ENCODE assay signal across 9 mouse cellular contexts in the genomic region with DNA sequence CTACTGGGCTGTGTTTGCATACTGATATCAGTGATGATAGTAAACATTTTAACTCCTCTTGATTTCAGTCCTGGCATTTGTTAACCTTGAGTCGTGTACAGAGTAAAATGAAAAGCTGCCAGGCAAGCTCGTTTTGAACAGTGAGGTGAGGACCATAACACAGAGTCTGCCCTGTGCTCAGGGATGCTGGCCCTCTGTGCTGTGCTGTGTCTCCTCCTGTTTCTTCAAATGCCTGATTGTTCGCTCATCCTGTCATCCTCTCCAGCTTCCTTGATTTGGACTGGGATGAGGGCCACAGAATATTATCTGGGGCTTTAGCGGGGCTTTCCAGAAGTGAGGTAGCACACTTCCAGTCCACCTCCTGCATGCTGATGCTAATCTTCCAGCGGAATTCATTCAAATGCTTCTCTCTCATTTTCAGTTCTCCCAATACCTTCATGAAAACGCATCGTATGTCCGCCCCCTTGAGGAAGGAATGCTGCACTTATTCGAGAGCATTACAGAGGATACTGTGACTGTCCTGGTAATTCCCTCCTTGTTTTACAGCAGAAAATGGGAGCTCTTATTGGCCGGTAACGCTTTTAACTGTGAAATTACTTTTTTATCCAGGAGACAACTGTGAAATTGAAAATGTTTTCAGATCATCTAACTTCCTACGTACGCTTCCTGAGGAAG. TPM values are rescaled to one million over a fixed set of nuclear protein-coding genes. Genes with fewer than 3 reads are reported as not detected.
DNase-seq lines count a peak whose midpoint lies in the region; ATAC-seq and TF ChIP-seq lines count a peak whose summit lies in the region.
"Had no signal": no experiment of that assay in that cellular context is flagged by ENCODE, and none has a peak within 500 bp of the region (broad histone marks: within the 10 kb centered on the region; RNA-seq: fewer than 3 reads in every experiment).

No protein-coding gene starts in this region.

- peaks cover 4% of the 10 kb centered on the region; the same call in 1 of the 2 replicates for H3K36me3 ChIP-seq in liver, adult 2 months (ENCODE audit: control insufficient read depth, insufficient read depth, low read length)
- 0 out of 2 replicates have a peak, but pooled peaks cover 2% of the 10 kb centered on the region for H3K36me3 ChIP-seq in liver, embryonic 11.5 days (ENCODE audit: control insufficient read depth, insufficient read depth, low read length)
- peaks cover 43% of the 10 kb centered on the region for H3K36me3 ChIP-seq in limb, embryonic 10.5 days
- H3K36me3 ChIP-seq in neural tube, embryonic 13.5 days: peaks cover 61% of the 10 kb centered on the region

- no peak overlapping the region for H3K4me2 ChIP-seq in liver, embryonic 11.5 days
- H3K4me2 ChIP-seq in neural tube, embryonic 13.5 days: no peak overlapping the region
- H3K4me2 ChIP-seq: limb, embryonic 12.5 days had no signal

- H3K4me3 ChIP-seq in liver, adult 2 months (ENCODE audit: insufficient read depth, low read depth, low read length): no peak overlapping the region
- H3K4me3 ChIP-seq in liver, embryonic 11.5 days (ENCODE audit: low read depth, low read length): no peak overlapping the region
- no peak overlapping the region for H3K4me3 ChIP-seq in gastrocnemius, adult 2 months
- H3K4me3 ChIP-seq in limb, embryonic 10.5 days: no peak overlapping the region
- no peak overlapping the region for H3K4me3 ChIP-seq in neural tube, embryonic 13.5 days
- H3K4me3 ChIP-seq: limb, embryonic 12.5 days had no signal

- 48% methylated on average over 13 of the region's 13 CpGs for WGBS in liver, adult 2 months
- WGBS in liver, embryonic 11.5 days: 45% methylated on average over 13 of the region's 13 CpGs
- WGBS in limb, embryonic 10.5 days: 43% methylated on average over 13 of the region's 13 CpGs
- WGBS in neural tube, embryonic 13.5 days: 36% methylated on average over 13 of the region's 13 CpGs

- TF ChIP-seq CTCF in liver, adult 2 months (IDR thresholded peaks at IDR 0.05; ENCODE audit: low read depth, low read length): peak; percentile 43; the same call in 1 of the 2 replicates
- TF ChIP-seq CTCF in gastrocnemius, adult 2 months (IDR thresholded peaks at IDR 0.05): peak; percentile 74

- intact Hi-C loops in gastrocnemius, adult 2 months (cut with DNase I): no loop called here

- DNase-seq in liver, adult 2 months (ENCODE audit: extremely low read depth, low read depth, low spot score): peak; percentile 60
- no peak for DNase-seq in liver, embryonic 11.5 days (ENCODE audit: low spot score)
- peak; percentile 65 to 74 for DNase-seq in cerebellum, postnatal 4 days (ENCODE audit: low spot score in 2 of 2)
- DNase-seq in gastrocnemius, adult 2 months: peak; percentile 73
- DNase-seq in kidney, adult 18-20 months: peak; percentile 86
- peak; percentile 75 for DNase-seq in limb, embryonic 10.5 days (ENCODE audit: low spot score)
- no peak for DNase-seq in T-cell, adult 2 months (ENCODE audit: low spot score)

- H3K27me3 ChIP-seq in liver, adult 2 months (ENCODE audit: control insufficient read depth, insufficient read depth, low read length): no peaks in the 10 kb centered on the region
- no peaks in the 10 kb centered on the region for H3K27me3 ChIP-seq in liver, embryonic 11.5 days (replicated peaks; ENCODE audit: control insufficient read depth, insufficient read depth, low read length)
- H3K27me3 ChIP-seq in limb, embryonic 10.5 days (ENCODE audit: low read depth, poor library complexity, severe bottlenecking): no peaks in the 10 kb centered on the region
- no peaks in the 10 kb centered on the region for H3K27me3 ChIP-seq in neural tube, embryonic 13.5 days
- H3K27me3 ChIP-seq: limb, embryonic 12.5 days had no signal

- no peaks in the 10 kb centered on the region for H3K79me2 ChIP-seq in liver, adult 2 months (ENCODE audit: control insufficient read depth, insufficient read depth, low read length)

- no peak overlapping the region for H3K27ac ChIP-seq in liver, adult 2 months (replicated peaks; ENCODE audit: insufficient read depth, low read depth, low read length)
- H3K27ac ChIP-seq in liver, embryonic 11.5 days (ENCODE audit: low read depth, low read length): no peak overlapping the region
- H3K27ac ChIP-seq in gastrocnemius, adult 2 months: no peak overlapping the region
- H3K27ac ChIP-seq in limb, embryonic 10.5 days: no peak overlapping the region
- H3K27ac ChIP-seq in neural tube, embryonic 13.5 days (replicated peaks): no peak overlapping the region
- H3K27ac ChIP-seq: limb, embryonic 12.5 days had no signal

- ATAC-seq in liver, embryonic 11.5 days (replicated peaks; ENCODE audit: low FRiP score): no peak
- peak; percentile 74 for ATAC-seq in neural tube, embryonic 13.5 days (ENCODE audit: low read depth)

- TF ChIP-seq POLR2A in liver, adult 2 months (IDR thresholded peaks at IDR 0.05; ENCODE audit: extremely low read depth, insufficient read depth, low read length): no peak

- H3K9ac ChIP-seq in liver, adult 2 months (ENCODE audit: low read depth, low read length): no peak overlapping the region
- H3K9ac ChIP-seq in liver, embryonic 11.5 days (ENCODE audit: low read depth, low read length): no peak overlapping the region
- no peak overlapping the region for H3K9ac ChIP-seq in neural tube, embryonic 13.5 days
- H3K9ac ChIP-seq: limb, embryonic 12.5 days had no signal

- peaks cover 3% of the 10 kb centered on the region for H3K4me1 ChIP-seq in liver, adult 2 months (ENCODE audit: control insufficient read depth, insufficient read depth, low read length)
- H3K4me1 ChIP-seq in liver, embryonic 11.5 days (replicated peaks; ENCODE audit: control insufficient read depth, insufficient read depth, low read length): peaks cover 1% of the 10 kb centered on the region
- peaks cover 4% of the 10 kb centered on the region for H3K4me1 ChIP-seq in limb, embryonic 10.5 days
- H3K4me1 ChIP-seq in neural tube, embryonic 13.5 days (replicated peaks): no peaks in the 10 kb centered on the region

- H3K9me3 ChIP-seq in liver, embryonic 11.5 days (ENCODE audit: control insufficient read depth, low read length): no peaks in the 10 kb centered on the region
- H3K9me3 ChIP-seq in limb, embryonic 10.5 days (replicated peaks): no peaks in the 10 kb centered on the region
- no peaks in the 10 kb centered on the region for H3K9me3 ChIP-seq in neural tube, embryonic 13.5 days
- H3K9me3 ChIP-seq: limb, embryonic 12.5 days had no signal

RNA-seq across cellular contexts. Expression of a gene that starts 28.4 kb away (rescaled TPM):
- 17.9 and 21.7 TPM in 2 replicates for total RNA-seq in liver, adult 2 months (2014; rRNA removed)
- 13.7 and 14.2 TPM in 2 replicates for polyA plus RNA-seq in liver, adult 2 months (2012; rRNA removed)
- 16.2 and 16.6 TPM in 2 replicates for polyA plus RNA-seq in liver, embryonic 11.5 days (2014; fragmentation: Nextera tagmentation; extraction: Ambion mirVana)
- total RNA-seq in gastrocnemius, adult 2 months (2021): 1 to 10 TPM; 4.5 to 5.8 TPM
- polyA plus RNA-seq in limb, embryonic 10.5 days (2016; fragmentation: Nextera tagmentation; extraction: Ambion mirVana): 14.2 and 15.9 TPM in 2 replicates
- 40.0 and 42.8 TPM in 2 replicates for polyA plus RNA-seq in neural tube, embryonic 13.5 days (2015; fragmentation: Nextera tagmentation; extraction: Ambion mirVana)

RNA-seq across cellular contexts. Expression of a gene that starts 39.2 kb away (rescaled TPM):
- total RNA-seq in liver, adult 2 months (2014; rRNA removed): 2.5 and 5.3 TPM in 2 replicates
- polyA plus RNA-seq in liver, adult 2 months (2012; rRNA removed): 5.1 and 5.8 TPM in 2 replicates
- polyA plus RNA-seq in liver, embryonic 11.5 days (2014; fragmentation: Nextera tagmentation; extraction: Ambion mirVana): 2.8 and 2.9 TPM in 2 replicates
- 10 to 100 TPM in 1 of 2 experiments, 1 to 10 TPM in 1; 5.4 to 14.2 TPM for total RNA-seq in gastrocnemius, adult 2 months (2021)
- polyA plus RNA-seq in limb, embryonic 10.5 days (2016; fragmentation: Nextera tagmentation; extraction: Ambion mirVana): 2.4 and 3.0 TPM in 2 replicates
- polyA plus RNA-seq in neural tube, embryonic 13.5 days (2015; fragmentation: Nextera tagmentation; extraction: Ambion mirVana): 2.7 and 3.5 TPM in 2 replicates

Comparison
In these comparisons a context has a peak if more than half of its experiments do, and no peak if none do; other contexts are left out.
1. DNase-seq: peak in liver, adult 2 months (single experiment), cerebellum, postnatal 4 days (2 of 2), gastrocnemius, adult 2 months (single experiment), kidney, adult 18-20 months (single experiment) and limb, embryonic 10.5 days (single experiment); none in liver, embryonic 11.5 days (single experiment) and T-cell, adult 2 months (single experiment).